Mouse (Mus musculus): ENCODE data around the gene Olfr1359.
"Not testable (repeated sequence)": the region's sequence is repeated elsewhere in the genome, so short reads cannot be mapped to it uniquely, and the experiment has no call there.

Gene Olfr1359

GRCm38 (mm10) chr13:21697811-21698210 is at the start of gene Olfr1359:
Olfr1359 (plus strand) TSS chr13:21698111.
- no peak for DNase-seq

GRCm38 (mm10) chr13:21663286-21663685 is 34.6 kb upstream of the Olfr1359 start, which contains the start of gene Olfr1361:
Olfr1361 (minus strand) TSS chr13:21663386.
- DNase-seq: no peak

GRCm38 (mm10) chr13:21677305-21677704 is 20.6 kb upstream of the Olfr1359 start, which contains the start of gene Olfr1360:
Olfr1360 (minus strand) TSS chr13:21677405.
- no peak for DNase-seq

GRCm38 (mm10) chr13:21706669-21707068 is 8.8 kb downstream of the Olfr1359 start:
- no peak for DNase-seq

- peak; percentile 92 for DNase-seq
Measured at GRCm38 (mm10) chr13:21710031-21710711, 12.3 kb downstream of the Olfr1359 start.

GRCm38 (mm10) chr13:21710821-21711525 is 13.1 kb downstream of the Olfr1359 start:
- DNase-seq: peak; percentile 82

GRCm38 (mm10) chr13:21711698-21712097 is 13.8 kb downstream of the Olfr1359 start:
- no peak for DNase-seq

GRCm38 (mm10) chr13:21714725-21715124 is 16.8 kb downstream of the Olfr1359 start:
- peak; percentile 72 for DNase-seq

- no peak for DNase-seq
Measured at GRCm38 (mm10) chr13:21715131-21715863, 17.4 kb downstream of the Olfr1359 start.

- peak; percentile 81 for DNase-seq
Measured at GRCm38 (mm10) chr13:21715864-21716539, 18.1 kb downstream of the Olfr1359 start, which contains the start of the genes Hist1h2bl and Hist1h2ai. Hist1h2bl (minus strand) TSS chr13:21716143. Hist1h2ai (plus strand) TSS chr13:21716422.

GRCm38 (mm10) chr13:21716540-21717391 is 18.9 kb downstream of the Olfr1359 start:
- DNase-seq: not testable (repeated sequence)

GRCm38 (mm10) chr13:21717397-21718357 is 19.8 kb downstream of the Olfr1359 start, which contains the start of gene Hist1h3h:
Hist1h3h (plus strand) TSS chr13:21717659.
- DNase-seq: peak; percentile 84

- DNase-seq: no peak
Measured at GRCm38 (mm10) chr13:21718381-21719080, 20.6 kb downstream of the Olfr1359 start.

- peak; percentile 10 for DNase-seq
Measured at GRCm38 (mm10) chr13:21721107-21721756, 23.3 kb downstream of the Olfr1359 start.

GRCm38 (mm10) chr13:21721757-21722372 is 24.0 kb downstream of the Olfr1359 start, which contains the start of gene Hist1h2bm:
Hist1h2bm (plus strand) TSS chr13:21722044.
- DNase-seq: peak; percentile 69

GRCm38 (mm10) chr13:21722373-21722925 is 24.5 kb downstream of the Olfr1359 start:
- DNase-seq: no peak

- DNase-seq: peak; percentile 11
Measured at GRCm38 (mm10) chr13:21722993-21723836, 25.3 kb downstream of the Olfr1359 start.
